Mouse (Mus musculus): ENCODE measurements around the gene Il2ra. TPM values are rescaled to one million over a fixed set of nuclear protein-coding genes. Genes with fewer than 3 reads are reported as not detected.
A peak's percentile ranks its signal among the peaks of the same experiment; 100 is the strongest.

The Il2ra gene
- polyA plus RNA-seq, 1 experiment: 19.7 TPM

GRCm38 (mm10) chr2:11645297-11645696, 2.7 kb downstream of the Il2ra start:
- no peaks in the 10 kb centered on the region for H3K36me3 ChIP-seq (ENCODE audit: control insufficient read depth, insufficient read depth, low read length)
- H3K27me3 ChIP-seq (ENCODE audit: control insufficient read depth, insufficient read depth, low read length): no peaks in the 10 kb centered on the region
- H3K27ac ChIP-seq (ENCODE audit: control insufficient read depth, insufficient read depth, low read length): no peak overlapping the region
- H3K4me3 ChIP-seq (ENCODE audit: control insufficient read depth, insufficient read depth, low read length): no peak overlapping the region
- TF ChIP-seq CTCF (IDR thresholded peaks at IDR 0.05; ENCODE audit: borderline replicate concordance, control insufficient read depth, extremely low read depth, insufficient read depth, low read length, poor library complexity): no peak
- TF ChIP-seq POLR2A (IDR thresholded peaks at IDR 0.05; ENCODE audit: control insufficient read depth, extremely low read depth, insufficient read depth, low read length, poor library complexity): no peak
- H3K4me1 ChIP-seq (replicated peaks; ENCODE audit: control insufficient read depth, insufficient read depth, low read length): peaks cover 10% of the 10 kb centered on the region
- no peak for DNase-seq
- WGBS: 46% methylated on average over 2 of the region's 2 CpGs

DNA sequence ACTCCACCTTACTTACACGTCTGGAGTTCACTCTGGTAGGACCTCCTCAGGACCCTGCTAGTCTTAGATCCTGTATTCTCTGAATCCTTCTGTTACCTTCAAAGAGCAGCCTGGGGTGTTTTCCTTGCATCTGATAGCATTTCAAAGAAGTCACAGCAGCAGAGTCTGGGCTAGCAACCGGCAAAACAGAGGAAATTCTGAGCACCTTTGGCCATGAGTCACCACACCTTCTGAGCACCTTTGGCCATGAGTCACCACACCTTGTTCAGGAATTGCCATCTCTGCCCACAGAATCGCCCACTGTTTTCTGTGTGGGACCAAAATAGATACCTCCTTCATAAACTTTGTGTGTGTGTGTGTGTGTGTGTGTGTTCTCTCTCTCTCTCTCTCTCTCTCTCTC, 8.9 kb downstream of the Il2ra start:
- Histone ChIP-seq H3K4me1 (replicated peaks; ENCODE audit: control insufficient read depth, insufficient read depth, low read length) (peaks cover 36% of the 10 kb centered on the region), H3K36me3 (ENCODE audit: control insufficient read depth, insufficient read depth, low read length) (no peaks in the 10 kb centered on the region), H3K27me3 (ENCODE audit: control insufficient read depth, insufficient read depth, low read length) (no peaks in the 10 kb centered on the region), H3K4me3 (ENCODE audit: control insufficient read depth, insufficient read depth, low read length) (no peak overlapping the region), H3K27ac (ENCODE audit: control insufficient read depth, insufficient read depth, low read length) (no peak overlapping the region)
- WGBS: 40% methylated on average over 3 of the region's 3 CpGs
- TF ChIP-seq POLR2A (IDR thresholded peaks at IDR 0.05; ENCODE audit: control insufficient read depth, extremely low read depth, insufficient read depth, low read length, poor library complexity) (no peak), CTCF (IDR thresholded peaks at IDR 0.05; ENCODE audit: borderline replicate concordance, control insufficient read depth, extremely low read depth, insufficient read depth, low read length, poor library complexity) (no peak)
- DNase-seq: no peak

DNA sequence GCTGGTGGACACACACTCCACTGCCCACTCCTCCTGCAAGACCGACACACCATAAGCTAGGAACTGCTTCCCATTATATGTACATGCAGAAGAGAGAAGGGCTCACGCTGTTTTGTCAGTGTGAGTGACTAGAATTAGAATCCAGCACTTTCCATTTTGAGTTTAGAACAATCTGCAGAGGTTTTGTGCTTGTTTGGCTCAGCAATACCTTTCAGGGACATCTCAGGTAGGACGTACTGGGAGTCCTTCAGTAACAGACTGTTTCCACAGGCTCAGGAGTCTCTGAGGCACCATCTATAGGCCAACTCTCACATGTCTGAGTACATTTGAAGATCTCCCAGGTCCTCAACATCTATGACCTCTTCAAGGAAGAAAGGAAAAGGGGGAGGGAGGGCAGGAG, 9.6 kb downstream of the Il2ra start:
- Histone ChIP-seq H3K4me1 (replicated peaks; ENCODE audit: control insufficient read depth, insufficient read depth, low read length) (peaks cover 36% of the 10 kb centered on the region), H3K36me3 (ENCODE audit: control insufficient read depth, insufficient read depth, low read length) (no peaks in the 10 kb centered on the region), H3K27me3 (ENCODE audit: control insufficient read depth, insufficient read depth, low read length) (no peaks in the 10 kb centered on the region), H3K27ac (ENCODE audit: control insufficient read depth, insufficient read depth, low read length) (no peak overlapping the region), H3K4me3 (ENCODE audit: control insufficient read depth, insufficient read depth, low read length) (no peak overlapping the region)
- TF ChIP-seq CTCF (IDR thresholded peaks at IDR 0.05; ENCODE audit: borderline replicate concordance, control insufficient read depth, extremely low read depth, insufficient read depth, low read length, poor library complexity) (no peak), POLR2A (IDR thresholded peaks at IDR 0.05; ENCODE audit: control insufficient read depth, extremely low read depth, insufficient read depth, low read length, poor library complexity) (no peak)
- DNase-seq: no peak
- 95% methylated on average over 3 of the region's 3 CpGs for WGBS

GRCm38 (mm10) chr2:11652780-11653179, 10.2 kb downstream of the Il2ra start:
- Histone ChIP-seq H3K4me1 (replicated peaks; ENCODE audit: control insufficient read depth, insufficient read depth, low read length) (peaks cover 36% of the 10 kb centered on the region), H3K36me3 (ENCODE audit: control insufficient read depth, insufficient read depth, low read length) (no peaks in the 10 kb centered on the region), H3K4me3 (ENCODE audit: control insufficient read depth, insufficient read depth, low read length) (no peak overlapping the region), H3K27ac (ENCODE audit: control insufficient read depth, insufficient read depth, low read length) (no peak overlapping the region; the same call in 1 of the 2 replicates), H3K27me3 (ENCODE audit: control insufficient read depth, insufficient read depth, low read length) (no peaks in the 10 kb centered on the region)
- WGBS: 13% methylated on average over 2 of the region's 2 CpGs
- no peak for TF ChIP-seq CTCF (IDR thresholded peaks at IDR 0.05; ENCODE audit: borderline replicate concordance, control insufficient read depth, extremely low read depth, insufficient read depth, low read length, poor library complexity)
- no peak for TF ChIP-seq POLR2A (IDR thresholded peaks at IDR 0.05; ENCODE audit: control insufficient read depth, extremely low read depth, insufficient read depth, low read length, poor library complexity)
- DNase-seq: no peak

- 1% methylated on average over 6 of the region's 6 CpGs for whole genome bisulfite sequencing
- H3K4me3 ChIP-seq (ENCODE audit: control insufficient read depth, insufficient read depth, low read length): no peak overlapping the region
- H3K4me1 ChIP-seq (replicated peaks; ENCODE audit: control insufficient read depth, insufficient read depth, low read length): peaks cover 36% of the 10 kb centered on the region
- peak; percentile 66 for DNase-seq
- H3K27ac ChIP-seq (ENCODE audit: control insufficient read depth, insufficient read depth, low read length): peak overlapping the region; percentile 88
- no peak for TF ChIP-seq CTCF (IDR thresholded peaks at IDR 0.05; ENCODE audit: borderline replicate concordance, control insufficient read depth, extremely low read depth, insufficient read depth, low read length, poor library complexity)
- TF ChIP-seq POLR2A (IDR thresholded peaks at IDR 0.05; ENCODE audit: control insufficient read depth, extremely low read depth, insufficient read depth, low read length, poor library complexity): no peak
- H3K27me3 ChIP-seq (ENCODE audit: control insufficient read depth, insufficient read depth, low read length): no peaks in the 10 kb centered on the region
- H3K36me3 ChIP-seq (ENCODE audit: control insufficient read depth, insufficient read depth, low read length): no peaks in the 10 kb centered on the region
Observed at GRCm38 (mm10) chr2:11653330-11653729, 10.7 kb downstream of the Il2ra start.

GRCm38 (mm10) chr2:11653780-11654179, 11.2 kb downstream of the Il2ra start:
- WGBS: 42% methylated on average over 5 of the region's 5 CpGs
- no peak for DNase-seq
- H3K36me3 ChIP-seq (ENCODE audit: control insufficient read depth, insufficient read depth, low read length): no peaks in the 10 kb centered on the region
- no peaks in the 10 kb centered on the region for H3K27me3 ChIP-seq (ENCODE audit: control insufficient read depth, insufficient read depth, low read length)
- H3K4me1 ChIP-seq (replicated peaks; ENCODE audit: control insufficient read depth, insufficient read depth, low read length): peaks cover 40% of the 10 kb centered on the region
- H3K4me3 ChIP-seq (ENCODE audit: control insufficient read depth, insufficient read depth, low read length): no peak overlapping the region
- no peak for TF ChIP-seq CTCF (IDR thresholded peaks at IDR 0.05; ENCODE audit: borderline replicate concordance, control insufficient read depth, extremely low read depth, insufficient read depth, low read length, poor library complexity)
- no peak for TF ChIP-seq POLR2A (IDR thresholded peaks at IDR 0.05; ENCODE audit: control insufficient read depth, extremely low read depth, insufficient read depth, low read length, poor library complexity)
- H3K27ac ChIP-seq (ENCODE audit: control insufficient read depth, insufficient read depth, low read length): peak overlapping the region; percentile 88
